Mouse (Mus musculus) ES-Bruce4 (cell line): ENCODE measurements at regions not wholly inside any gene's neighbourhood (a gene's known extent, or its start where the extent isn't known, plus 50 kb on each side); places are given as distances from the start of the nearest gene placed in this dataset.

Source experiments
- H3K27ac ChIP-seq: 2 replicates; pipeline ENCODE4 v1.5.1; 2012; ENCODE audit warnings: low read length, inconsistent platforms; ENCODE audit not compliant: insufficient read depth
- H3K27me3 ChIP-seq: 2 replicates; pipeline ENCODE4 v1.6.1; 2012; ENCODE audit warnings: mild to moderate bottlenecking, low read length, inconsistent platforms; ENCODE audit not compliant: control insufficient read depth, poor library complexity, insufficient read depth, severe bottlenecking
- H3K36me3 ChIP-seq: 2 replicates; pipeline ENCODE4 v1.6.1; 2012; ENCODE audit warnings: inconsistent platforms, mild to moderate bottlenecking, low read length, moderate library complexity; ENCODE audit not compliant: control insufficient read depth, poor library complexity, insufficient read depth, severe bottlenecking
- H3K4me1 ChIP-seq: one replicate; pipeline ENCODE4 v1.8.1; 2011; ENCODE audit warnings: low read length; ENCODE audit not compliant: control insufficient read depth, insufficient read depth
- H3K4me3 ChIP-seq: 2 replicates; pipeline ENCODE4 v1.5.1; 2011; ENCODE audit warnings: low read depth, mild to moderate bottlenecking, low read length
- H3K9ac ChIP-seq: 2 replicates; pipeline ENCODE4 v1.6.1; 2012; ENCODE audit warnings: low read depth, mild to moderate bottlenecking, inconsistent platforms; ENCODE audit not compliant: poor library complexity, severe bottlenecking
- H3K9me3 ChIP-seq: replicated peaks from 2 replicates; pipeline ENCODE4 v1.6.1; 2012; ENCODE audit warnings: mild to moderate bottlenecking, low read length, inconsistent platforms; ENCODE audit not compliant: control insufficient read depth, poor library complexity, insufficient read depth, severe bottlenecking
- CTCF ChIP-seq: IDR thresholded peaks from one replicate; pipeline ENCODE4 v1.8.1; 2011; ENCODE audit warnings: low read depth, low read length
- EP300 ChIP-seq: IDR thresholded peaks from 2 replicates; pipeline ENCODE4 v1.6.1; 2011; ENCODE audit warnings: low read depth, low read length; ENCODE audit not compliant: insufficient read depth
- POLR2A ChIP-seq: IDR thresholded peaks from one replicate; pipeline ENCODE4 v1.8.1; 2011; ENCODE audit warnings: low read length; ENCODE audit not compliant: insufficient read depth

DNA sequence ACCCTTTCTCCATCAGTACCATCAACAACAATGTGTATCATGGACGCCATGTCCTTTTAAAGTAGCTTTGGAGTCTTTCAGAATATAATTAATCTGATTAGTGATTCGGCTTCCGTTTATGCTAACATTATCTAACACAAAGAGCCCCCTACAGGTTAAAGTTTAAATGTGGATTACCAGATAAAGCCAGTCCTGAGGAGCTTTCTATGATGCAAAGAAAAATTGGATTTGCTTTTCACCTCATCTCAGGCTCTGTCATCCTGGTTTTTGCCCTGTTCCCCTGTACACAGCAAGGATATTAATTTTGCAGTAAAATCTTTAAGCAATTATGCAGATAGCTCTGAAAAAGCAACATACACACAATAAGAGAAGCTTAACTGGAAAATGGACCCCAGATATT lies 412.7 kb upstream of the Tbc1d2b start:
- Histone ChIP-seq H3K36me3 (no peaks in the 10 kb centered on the region), H3K4me1 (no peaks in the 10 kb centered on the region), H3K27me3 (no peaks in the 10 kb centered on the region), H3K4me3 (no peak overlapping the region), H3K27ac (no peak overlapping the region), H3K9me3 (no peaks in the 10 kb centered on the region), H3K9ac (no peak overlapping the region)
- TF ChIP-seq POLR2A = no peak
- TF ChIP-seq CTCF = no peak
- TF ChIP-seq EP300 = no peak

DNA sequence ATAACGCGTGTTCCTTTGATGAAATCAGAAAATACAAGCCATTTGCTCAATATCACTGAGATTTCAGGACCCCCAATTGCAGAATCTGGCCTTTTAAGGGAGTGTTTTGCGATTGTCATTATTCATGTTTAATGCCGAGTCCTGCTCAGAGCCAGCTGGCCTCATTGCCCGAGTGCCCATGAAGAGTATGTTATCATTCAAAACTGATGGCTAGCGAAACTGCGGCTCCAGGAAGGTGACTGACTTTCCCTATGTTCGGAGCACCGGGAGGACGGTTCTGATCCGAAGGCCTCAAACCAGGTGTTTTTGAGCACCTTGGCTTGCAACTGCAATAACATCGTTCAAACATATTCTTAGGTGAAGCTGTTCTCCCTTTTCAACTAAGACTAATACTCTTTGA lies 419.5 kb upstream of the Tbc1d2b start:
- Histone ChIP-seq H3K36me3 (no peaks in the 10 kb centered on the region), H3K4me3 (no peak overlapping the region), H3K27ac (no peak overlapping the region), H3K9ac (no peak overlapping the region), H3K4me1 (no peaks in the 10 kb centered on the region), H3K9me3 (no peaks in the 10 kb centered on the region), H3K27me3 (no peaks in the 10 kb centered on the region)
- TF ChIP-seq CTCF (no peak), POLR2A (no peak), EP300 (no peak)

DNA sequence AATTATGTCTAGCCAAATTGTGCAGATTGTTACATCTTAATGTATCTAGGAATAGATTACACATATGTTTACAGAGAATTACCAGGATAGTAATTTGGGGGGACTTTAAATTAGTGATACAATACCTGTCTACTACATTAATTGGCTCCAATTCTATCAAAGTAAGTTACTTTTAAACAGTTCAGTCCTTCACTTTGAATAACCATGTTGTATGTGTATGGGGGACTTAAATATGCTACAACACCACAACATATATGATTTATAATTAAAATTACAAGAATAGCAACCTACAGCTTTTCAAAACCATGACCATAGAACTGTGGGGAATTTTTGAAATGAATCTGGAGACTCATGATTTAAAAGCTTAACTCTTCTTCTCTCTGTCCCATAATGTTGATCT lies 420.5 kb upstream of the Tbc1d2b start:
- Histone ChIP-seq H3K27me3 (no peaks in the 10 kb centered on the region), H3K4me3 (no peak overlapping the region), H3K36me3 (no peaks in the 10 kb centered on the region), H3K9ac (no peak overlapping the region), H3K27ac (no peak overlapping the region), H3K4me1 (no peaks in the 10 kb centered on the region), H3K9me3 (no peaks in the 10 kb centered on the region)
- TF ChIP-seq POLR2A = no peak
- no peak for TF ChIP-seq CTCF
- no peak for TF ChIP-seq EP300

DNA sequence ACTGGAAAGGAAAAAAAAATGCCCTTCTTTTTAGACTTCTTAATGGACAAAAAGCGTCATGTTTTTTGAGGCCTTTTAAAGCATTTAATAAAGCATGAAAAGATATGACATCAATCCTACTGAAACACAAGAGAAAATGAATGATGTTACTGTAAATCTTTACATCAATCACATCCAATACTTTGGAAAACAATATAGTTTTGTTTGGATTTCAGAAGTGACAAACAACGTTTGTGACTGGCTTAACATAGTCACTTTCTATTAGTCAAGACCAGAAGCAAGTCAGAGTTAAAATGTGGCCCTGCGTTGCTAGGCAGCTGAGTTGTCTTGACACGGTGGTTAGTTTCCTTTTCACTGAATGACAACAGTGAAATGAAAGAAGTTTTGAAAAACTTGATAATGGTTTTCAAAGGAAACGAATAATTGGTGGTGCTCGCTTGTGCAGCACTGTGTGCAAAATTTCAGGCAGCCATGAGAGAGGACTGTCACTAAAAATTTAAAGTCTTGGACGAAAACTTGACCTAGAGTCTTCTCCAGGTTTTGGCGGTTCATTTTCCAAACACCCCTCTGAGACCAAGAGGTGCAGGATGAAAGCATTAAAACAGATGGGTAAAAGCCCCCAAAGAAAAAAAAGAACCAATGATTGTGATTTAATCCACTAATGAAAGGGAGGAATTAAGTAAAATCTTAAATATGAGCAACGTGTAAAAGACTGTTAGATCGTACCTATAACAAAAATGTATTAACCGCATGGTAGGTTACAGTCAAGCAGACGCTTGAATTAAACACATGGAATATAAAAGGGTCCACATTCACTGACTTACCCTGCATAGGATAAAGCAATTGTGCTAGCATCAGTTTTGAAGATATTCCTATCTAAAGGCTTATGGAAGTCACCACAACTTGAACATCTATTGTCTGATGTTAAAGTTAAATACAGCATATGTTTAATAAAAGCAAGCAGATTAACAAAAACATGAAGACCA lies 421.4 kb upstream of the Tbc1d2b start:
- H3K27ac ChIP-seq = no peak overlapping the region
- no peak overlapping the region for H3K4me3 ChIP-seq
- H3K9me3 ChIP-seq = no peaks in the 10 kb centered on the region
- H3K36me3 ChIP-seq = no peaks in the 10 kb centered on the region
- H3K4me1 ChIP-seq = no peaks in the 10 kb centered on the region
- no peak overlapping the region for H3K9ac ChIP-seq
- no peaks in the 10 kb centered on the region for H3K27me3 ChIP-seq
- TF ChIP-seq POLR2A (no peak), CTCF (no peak), EP300 (no peak)

DNA sequence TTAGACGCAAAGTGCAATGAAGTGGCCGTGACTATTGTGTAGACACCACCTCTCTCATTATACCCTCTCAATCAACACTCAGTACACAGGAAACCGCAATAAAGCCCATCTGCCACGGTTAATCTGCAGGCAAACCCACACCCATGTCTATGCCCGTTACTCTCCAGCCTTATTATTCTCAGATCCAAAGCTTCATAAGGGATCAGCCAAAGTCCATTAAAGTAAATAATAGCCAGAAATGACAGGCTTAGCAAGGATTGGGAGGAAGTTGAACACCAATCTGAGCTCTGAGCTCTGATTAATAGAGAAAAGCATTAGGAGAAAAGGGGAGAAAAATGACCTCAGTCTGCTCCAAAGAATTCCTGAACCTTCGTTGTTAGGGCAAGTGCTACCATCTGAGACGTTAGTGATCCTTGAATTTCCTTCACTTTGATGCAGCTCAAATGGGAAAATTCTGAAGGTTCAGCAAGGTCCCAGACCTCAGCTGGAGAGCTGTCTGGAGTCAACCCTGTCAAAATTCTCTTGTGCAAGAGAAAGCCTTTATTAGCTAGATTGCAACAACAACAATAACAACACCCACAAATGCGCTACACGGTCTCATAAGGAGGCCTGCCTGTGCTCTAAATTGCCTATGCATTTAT lies 422.5 kb upstream of the Tbc1d2b start:
- no peak overlapping the region for H3K9ac ChIP-seq
- no peak overlapping the region for H3K4me3 ChIP-seq
- no peak overlapping the region for H3K27ac ChIP-seq
- H3K9me3 ChIP-seq = no peaks in the 10 kb centered on the region
- TF ChIP-seq CTCF (no peak), POLR2A (no peak), EP300 (no peak)
- no peaks in the 10 kb centered on the region for H3K36me3 ChIP-seq
- no peaks in the 10 kb centered on the region for H3K27me3 ChIP-seq
- no peaks in the 10 kb centered on the region for H3K4me1 ChIP-seq
